Mouse (Mus musculus) kidney, adult 2 months (tissue): ENCODE data around the gene C1ql4. TPM values are rescaled to one million over a fixed set of nuclear protein-coding genes. Genes with fewer than 3 reads are reported as not detected.
A peak's percentile ranks its signal among the peaks of the same experiment; 100 is the strongest.

Experiments used
- DNase-seq: peaks from one replicate; pipeline ENCODE4 v3.0.0; 2021
- H3K27ac ChIP-seq: fragments of 200-500 bp; 2 replicates; pipeline ENCODE4 v1.5.1; 2012; ENCODE audit warnings: low read depth, low read length, control low read depth, inconsistent platforms; ENCODE audit not compliant: insufficient read depth
- H3K27me3 ChIP-seq: fragments of 200-500 bp; replicated peaks from 2 replicates; pipeline ENCODE4 v1.6.1; 2012; ENCODE audit warnings: mild to moderate bottlenecking, moderate library complexity, low read length, inconsistent platforms; ENCODE audit not compliant: control insufficient read depth, insufficient read depth
- H3K36me3 ChIP-seq: fragments of 200-500 bp; 2 replicates; pipeline ENCODE4 v1.6.1; 2012; ENCODE audit warnings: mild to moderate bottlenecking, moderate library complexity, low read length, inconsistent platforms; ENCODE audit not compliant: control insufficient read depth, insufficient read depth
- H3K4me1 ChIP-seq: fragments of 200-500 bp; 2 replicates; pipeline ENCODE4 v1.6.1; 2011; ENCODE audit warnings: low read length; ENCODE audit not compliant: control insufficient read depth, insufficient read depth
- H3K4me3 ChIP-seq: fragments of 200-500 bp; 2 replicates; pipeline ENCODE4 v1.5.1; 2011; ENCODE audit warnings: mild to moderate bottlenecking, low read depth, low read length, control low read depth; ENCODE audit not compliant: insufficient read depth
- CTCF ChIP-seq: fragments of 200-500 bp; conservative IDR thresholded peaks from 2 replicates; pipeline ENCODE4 v1.5.1; 2011; ENCODE audit warnings: low read depth, mild to moderate bottlenecking, control low read depth, low read length, moderate library complexity, mixed read lengths; ENCODE audit not compliant: insufficient read depth, insufficient read length
- POLR2A ChIP-seq: fragments of 200-500 bp; IDR thresholded peaks from one replicate; pipeline ENCODE4 v1.6.1; 2011; ENCODE audit warnings: low read depth, low read length, control low read depth
- WGBS: fragments of 180-500 bp; shearing (Covaris S2); methylation state at CpG from one replicate; pipeline ENCODE4 v1.1.7; 2018; 5-methylcytosine and 5-hydroxymethylcytosine counted together
- polyA plus RNA-seq: library from polyadenylated mRNA; depleted of rRNA; stranded (reverse); fragments of >200 nt; gene quantifications from 2 replicates; pipeline ENCODE4 v1.2.3, GENCODE M21; 2012

C1ql4 gene
- polyA plus RNA-seq, 1 experiment: 0.44 TPM

DNA sequence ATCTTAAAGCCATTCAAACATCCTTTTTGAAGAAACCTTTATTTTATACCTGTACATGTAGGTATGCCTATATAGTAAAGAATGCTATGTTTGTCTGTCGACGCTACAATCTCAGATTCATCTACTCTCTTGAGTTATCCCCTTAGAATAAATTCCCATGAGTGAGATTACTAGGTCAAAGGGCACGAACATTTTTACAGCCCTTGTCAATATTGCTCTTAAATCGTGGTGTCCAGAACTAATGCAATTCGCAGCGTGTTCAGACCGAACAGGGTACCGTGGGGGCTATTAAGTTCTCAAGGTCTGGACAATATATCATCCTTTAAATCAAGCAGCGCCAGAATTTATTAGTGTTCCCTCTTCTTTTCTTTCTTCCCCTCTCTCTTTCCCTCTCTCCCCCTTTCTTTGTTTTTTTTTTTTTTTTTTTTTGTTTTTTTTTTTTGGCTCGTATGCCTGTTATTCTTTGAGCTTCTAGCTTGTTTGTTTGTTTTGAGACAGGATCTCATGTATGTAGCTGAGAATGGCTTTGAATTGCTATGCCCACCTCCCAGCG lies 25.3 kb upstream of the C1ql4 start:
- no peak overlapping the region for H3K4me3 ChIP-seq
- TF ChIP-seq CTCF (no peak), POLR2A (no peak)
- H3K27me3 ChIP-seq: no peaks in the 10 kb centered on the region
- WGBS: 46% methylated on average over 11 of the region's 11 CpGs
- no peaks in the 10 kb centered on the region for H3K36me3 ChIP-seq
- H3K27ac ChIP-seq: no peak overlapping the region
- DNase-seq: no peak
- no peaks in the 10 kb centered on the region; the same call in 1 of the 2 replicates for H3K4me1 ChIP-seq

DNA sequence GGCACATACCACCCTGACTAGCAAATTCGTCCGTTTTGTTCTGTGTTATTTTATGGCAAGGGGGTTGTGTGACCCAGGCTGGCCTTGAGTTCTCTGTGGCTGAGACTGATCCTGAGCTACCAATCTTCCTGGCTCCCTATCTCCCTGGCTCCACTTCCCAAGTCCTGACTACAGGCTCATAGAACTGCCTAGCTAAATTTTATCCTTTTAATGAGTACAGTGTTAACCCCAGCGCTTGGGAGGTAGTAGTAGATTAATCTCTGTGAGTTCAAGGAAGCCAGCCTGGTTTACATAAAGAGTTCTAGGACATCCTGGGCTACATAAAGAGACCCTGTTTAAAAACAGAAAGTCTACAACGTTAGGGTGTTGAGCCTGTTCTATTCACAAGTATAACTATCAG lies 24.2 kb upstream of the C1ql4 start:
- Histone ChIP-seq H3K4me3 (no peak overlapping the region), H3K27ac (peak overlapping the region; percentile 42), H3K36me3 (no peaks in the 10 kb centered on the region), H3K27me3 (no peaks in the 10 kb centered on the region), H3K4me1 (no peaks in the 10 kb centered on the region; the same call in 1 of the 2 replicates)
- peak; percentile 58 for DNase-seq
- WGBS: 56% methylated on average over 4 of the region's 4 CpGs
- TF ChIP-seq CTCF (no peak), POLR2A (no peak)

DNA sequence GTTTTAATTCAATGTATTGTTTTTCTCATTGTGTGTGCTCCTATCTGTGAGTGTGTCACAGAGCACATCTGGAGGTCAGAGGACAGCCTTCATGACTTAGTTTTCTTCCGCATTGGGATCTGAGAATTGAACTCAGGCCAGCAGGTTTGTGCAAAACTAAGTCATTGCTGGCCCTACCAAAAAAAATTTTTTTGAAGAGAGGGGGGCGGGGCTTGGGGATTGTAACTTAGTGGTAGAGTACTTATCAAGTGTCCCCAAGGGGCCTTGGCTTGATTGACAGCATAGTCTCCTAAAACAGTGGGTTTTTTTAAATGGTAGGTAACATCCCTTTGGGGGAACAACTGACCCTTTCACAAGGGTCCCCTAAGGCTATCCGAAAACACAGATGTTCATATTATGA lies 23.5 kb upstream of the C1ql4 start:
- Histone ChIP-seq H3K27me3 (no peaks in the 10 kb centered on the region), H3K27ac (no peak overlapping the region), H3K4me1 (no peaks in the 10 kb centered on the region; the same call in 1 of the 2 replicates), H3K4me3 (no peak overlapping the region), H3K36me3 (no peaks in the 10 kb centered on the region)
- WGBS: 87% methylated on average over 3 of the region's 3 CpGs
- no peak for DNase-seq
- TF ChIP-seq CTCF (no peak), POLR2A (no peak)

DNA sequence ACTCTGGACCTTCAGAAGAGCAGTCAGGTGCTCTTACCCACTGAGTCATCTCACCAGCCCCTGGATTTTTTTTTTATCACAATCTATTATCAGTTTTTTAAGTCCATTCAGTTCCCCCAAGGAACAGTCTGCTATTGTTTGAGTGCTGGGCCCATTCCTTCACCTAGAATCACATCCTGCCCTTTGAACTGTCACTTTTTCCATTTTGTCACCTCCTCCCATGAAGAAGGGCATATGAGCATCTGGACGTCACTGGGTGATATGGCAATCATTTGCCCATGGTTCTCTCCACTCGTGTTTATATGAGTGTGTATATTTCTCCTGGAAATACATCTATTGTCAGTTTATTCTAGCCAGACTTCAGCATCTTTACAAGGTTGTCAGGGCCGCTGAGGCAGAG lies 20.2 kb upstream of the C1ql4 start:
- Histone ChIP-seq H3K27me3 (no peaks in the 10 kb centered on the region), H3K4me3 (no peak overlapping the region), H3K4me1 (peaks cover 4% of the 10 kb centered on the region; the same call in 1 of the 2 replicates), H3K27ac (no peak overlapping the region), H3K36me3 (no peaks in the 10 kb centered on the region)
- no peak for DNase-seq
- TF ChIP-seq CTCF (no peak), POLR2A (no peak)
- whole genome bisulfite sequencing: 79% methylated on average over 3 of the region's 3 CpGs

DNA sequence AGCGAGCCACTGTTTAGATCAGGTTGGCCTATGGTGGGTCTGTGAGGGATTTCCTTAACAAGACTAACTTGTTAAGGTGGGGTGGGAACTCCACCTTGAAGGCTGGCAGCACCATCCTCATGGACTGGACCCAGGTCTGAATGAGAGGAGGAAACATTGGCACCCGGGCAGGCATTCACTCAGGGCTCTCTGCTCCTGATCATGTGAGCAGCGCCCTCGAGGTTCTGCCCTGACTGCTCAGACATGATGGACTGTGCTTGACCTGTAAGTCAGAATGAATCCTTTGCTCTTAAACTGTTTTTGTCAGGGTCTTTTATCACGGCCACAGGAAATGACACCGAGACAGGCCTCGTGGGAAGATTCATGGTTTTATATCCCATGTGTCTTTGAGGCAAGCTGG lies 17.6 kb upstream of the C1ql4 start:
- Histone ChIP-seq H3K27me3 (no peaks in the 10 kb centered on the region), H3K4me1 (peaks cover 4% of the 10 kb centered on the region; the same call in 1 of the 2 replicates), H3K27ac (peak overlapping the region; percentile 24; the same call in 1 of the 2 replicates), H3K4me3 (no peak overlapping the region), H3K36me3 (no peaks in the 10 kb centered on the region)
- DNase-seq: peak; percentile 50
- no peak for TF ChIP-seq POLR2A
- 35% methylated on average over 7 of the region's 7 CpGs for WGBS

DNA sequence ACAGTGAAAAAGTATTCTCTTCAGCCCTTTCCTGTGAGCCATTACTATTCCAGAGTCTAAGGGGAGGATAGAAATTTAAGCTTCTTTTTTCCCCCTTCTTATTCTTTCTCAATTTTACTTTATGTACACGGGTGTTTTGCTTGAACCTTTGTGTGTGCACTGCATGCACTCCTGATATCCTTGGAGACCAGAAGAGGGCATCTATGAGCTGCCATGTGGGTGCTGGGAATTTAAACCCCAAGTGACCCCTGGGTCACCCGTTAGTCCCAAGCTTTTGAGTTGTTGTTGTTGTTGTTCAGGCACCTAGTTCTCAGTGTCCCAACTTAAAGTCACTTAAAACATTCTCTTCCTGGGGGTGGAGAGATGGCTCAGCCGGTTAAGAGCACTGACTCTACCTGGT lies 12.4 kb upstream of the C1ql4 start:
- 61% methylated on average over 3 of the region's 3 CpGs for WGBS
- peak overlapping the region; percentile 56 for H3K4me3 ChIP-seq
- no peaks in the 10 kb centered on the region for H3K27me3 ChIP-seq

DNA sequence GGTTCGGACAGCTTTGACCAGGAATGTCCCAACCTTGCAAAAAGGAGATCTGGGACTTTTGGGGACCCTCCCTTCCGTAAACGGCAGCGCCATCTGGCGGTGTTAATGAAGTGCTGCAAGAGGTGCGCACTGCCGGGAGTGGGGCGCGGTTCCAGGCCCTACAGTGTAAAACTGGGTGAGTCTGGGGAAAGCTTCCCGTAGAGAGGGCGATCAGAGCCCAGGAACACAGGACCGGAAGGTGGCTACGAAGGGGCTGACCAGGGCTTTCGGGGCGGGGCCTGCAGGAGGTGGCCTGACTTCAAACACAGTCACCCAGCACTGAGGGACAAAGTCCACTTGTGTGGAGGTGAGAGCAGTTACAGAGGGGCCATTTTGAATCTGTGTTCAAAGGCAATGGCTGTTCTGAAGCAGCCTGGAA lies 11.5 kb upstream of the C1ql4 start:
- Histone ChIP-seq H3K27me3 (no peaks in the 10 kb centered on the region), H3K36me3 (no peaks in the 10 kb centered on the region), H3K27ac (peak overlapping the region; percentile 80), H3K4me3 (peak overlapping the region; percentile 56), H3K4me1 (peaks cover 9% of the 10 kb centered on the region)
- WGBS: 4% methylated on average over 15 of the region's 15 CpGs
- DNase-seq: peak; percentile 94
- TF ChIP-seq CTCF (peak; percentile 87), POLR2A (no peak)

More for the DNA sequence above, 12.4 kb upstream of the C1ql4 start:
- TF ChIP-seq POLR2A (no peak), CTCF (peak; percentile 21; the same call in 1 of the 2 replicates)
- peak overlapping the region; percentile 80; the same call in 1 of the 2 replicates for H3K27ac ChIP-seq
- peaks cover 9% of the 10 kb centered on the region for H3K4me1 ChIP-seq
- no peak for DNase-seq
- no peaks in the 10 kb centered on the region for H3K36me3 ChIP-seq
